In the genomic region with DNA sequence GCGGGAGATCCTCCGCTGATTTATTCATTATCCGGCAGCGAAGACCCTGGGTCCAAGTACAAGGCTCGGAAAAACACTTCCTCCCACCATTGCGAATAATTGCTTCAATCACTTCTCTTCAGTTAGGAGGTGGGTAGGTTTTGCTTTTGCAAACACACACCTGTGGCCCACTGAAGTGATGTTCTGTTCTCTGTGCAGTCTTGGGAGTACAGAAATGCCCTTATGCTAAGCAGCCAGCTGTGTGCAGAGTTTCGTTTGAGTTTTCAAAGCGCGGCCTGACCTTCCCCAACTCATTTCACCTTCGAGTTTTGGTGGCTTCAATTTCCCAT, we compare ENCODE assay signal across 8 mouse cellular contexts. TPM values are rescaled to one million over a fixed set of nuclear protein-coding genes. Genes with fewer than 3 reads are reported as not detected.
DNase-seq lines count a peak whose midpoint lies in the region; ATAC-seq and TF ChIP-seq lines count a peak whose summit lies in the region.

No protein-coding gene starts in this region.

- ATAC-seq in heart, embryonic 16.5 days (replicated peaks; ENCODE audit: extremely low read depth, insufficient read depth, low FRiP score) = no peak
- no peak for ATAC-seq in hindbrain, embryonic 12.5 days (ENCODE audit: low FRiP score)
- ATAC-seq in erythroid progenitor cell, adult 5-6 weeks (replicated peaks; ENCODE audit: low FRiP score, poor library complexity, severe bottlenecking) = no peak

- no peaks in the 10 kb centered on the region for H3K9me3 ChIP-seq in heart, embryonic 16.5 days (replicated peaks; ENCODE audit: control insufficient read depth, low read length)
- H3K9me3 ChIP-seq in hindbrain, embryonic 12.5 days (replicated peaks) = no peaks in the 10 kb centered on the region

- peak overlapping the region; percentile 90 for H3K4me3 ChIP-seq in heart, embryonic 16.5 days (ENCODE audit: low read length)
- peak overlapping the region; percentile 81 for H3K4me3 ChIP-seq in bone marrow, adult 2 months (replicated peaks; ENCODE audit: control insufficient read depth, low read depth, low read length)
- peak overlapping the region; percentile 83 for H3K4me3 ChIP-seq in hindbrain, embryonic 12.5 days
- peak overlapping the region; percentile 59 for H3K4me3 ChIP-seq in macrophage (ENCODE audit: inconsistent target)

- 4% methylated on average over 10 of the region's 10 CpGs for WGBS in heart, embryonic 16.5 days
- WGBS in bone marrow, adult 2 months = 5% methylated on average over 10 of the region's 10 CpGs
- WGBS in hindbrain, embryonic 12.5 days = 6% methylated on average over 10 of the region's 10 CpGs
- WGBS in macrophage (ENCODE audit: missing documents) = 2% methylated on average over 10 of the region's 10 CpGs

- intact Hi-C loops in heart, postnatal 10 days (cut with DNase I) = loop anchor here (2.0 kb wide), 1 partner anchor 190 kb away; no protein-coding TSS in a partner anchor

- no peaks in the 10 kb centered on the region for H3K27me3 ChIP-seq in heart, embryonic 16.5 days (ENCODE audit: control insufficient read depth, insufficient read depth, low read length)
- H3K27me3 ChIP-seq in hindbrain, embryonic 12.5 days = peaks cover 47% of the 10 kb centered on the region

- H3K36me3 ChIP-seq in heart, embryonic 16.5 days (ENCODE audit: control insufficient read depth, insufficient read depth) = no peaks in the 10 kb centered on the region
- no peaks in the 10 kb centered on the region for H3K36me3 ChIP-seq in hindbrain, embryonic 12.5 days
- H3K36me3 ChIP-seq in macrophage (ENCODE audit: inconsistent target) = no peaks in the 10 kb centered on the region

- TF ChIP-seq POLR2A in bone marrow, adult 2 months (IDR thresholded peaks at IDR 0.05; ENCODE audit: borderline replicate concordance, control insufficient read depth, low read depth, low read length) = no peak

- H3K79me2 ChIP-seq in macrophage (ENCODE audit: inconsistent target) = peaks cover 46% of the 10 kb centered on the region

- DNase-seq in heart, postnatal 10 days = no peak
- DNase-seq in thymus, postnatal 25 days = peak; percentile 28
- DNase-seq in lung, postnatal 10 days = no peak

- peak overlapping the region; percentile 91 for H3K9ac ChIP-seq in heart, embryonic 16.5 days (ENCODE audit: low read length)
- no peak overlapping the region for H3K9ac ChIP-seq in hindbrain, embryonic 12.5 days

- H3K4me2 ChIP-seq in heart, embryonic 16.5 days (ENCODE audit: low read depth, low read length) = peak overlapping the region; percentile 97
- H3K4me2 ChIP-seq in hindbrain, embryonic 12.5 days (replicated peaks) = peak overlapping the region; percentile 87

- no peak for TF ChIP-seq CTCF in bone marrow, adult 2 months (IDR thresholded peaks at IDR 0.05; ENCODE audit: control insufficient read depth, insufficient read depth, low read length)

- peak overlapping the region; percentile 95 for H3K27ac ChIP-seq in heart, embryonic 16.5 days (ENCODE audit: low read length)
- H3K27ac ChIP-seq in bone marrow, adult 2 months (ENCODE audit: control insufficient read depth, insufficient read depth, low read depth, low read length, poor library complexity) = peak overlapping the region; percentile 89
- no peak overlapping the region for H3K27ac ChIP-seq in hindbrain, embryonic 12.5 days
- no peak overlapping the region for H3K27ac ChIP-seq in macrophage

- H3K4me1 ChIP-seq in heart, embryonic 16.5 days (ENCODE audit: control insufficient read depth, insufficient read depth, low read length) = peaks cover 27% of the 10 kb centered on the region
- peaks cover 10% of the 10 kb centered on the region for H3K4me1 ChIP-seq in bone marrow, adult 2 months (ENCODE audit: control insufficient read depth, insufficient read depth, low read length)
- peaks cover 12% of the 10 kb centered on the region for H3K4me1 ChIP-seq in hindbrain, embryonic 12.5 days

RNA-seq across cellular contexts. Expression of a gene that starts 1.0 kb away (rescaled TPM):
- 2.8 and 3.0 TPM in 2 replicates for polyA plus RNA-seq in heart, embryonic 16.5 days (2015; fragmentation: Nextera tagmentation; extraction: Ambion mirVana)
- total RNA-seq in heart, postnatal 10 days (2021) = 10 to 100 TPM; 27.1 to 31.5 TPM
- 11.2 and 27.0 TPM in 2 replicates for polyA plus RNA-seq in bone marrow, adult 2 months (2011; ENCODE audit: insufficient read depth, insufficient read length, low replicate concordance, missing spikeins)
- polyA plus RNA-seq in hindbrain, embryonic 12.5 days (2016; fragmentation: Nextera tagmentation; extraction: Ambion mirVana) = 1.3 TPM in 2 replicates
- 100 to 1,000 TPM in 3 of 26 experiments, 10 to 100 TPM in 23; 16.6 to 274 (median 35.8) TPM for total RNA-seq in macrophage (2018; cell fraction: chromatin; rRNA removed)
- total RNA-seq in macrophage (2018; cell fraction: cytosol; rRNA removed) = 10 to 100 TPM in 2 of 26 experiments, 1 to 10 TPM in 24; 3.2 to 20.8 (median 5.8) TPM
- 100 to 1,000 TPM in 2 of 26 experiments, 10 to 100 TPM in 24; 10.1 to 158 (median 19.9) TPM for total RNA-seq in macrophage (2018; cell fraction: nucleus; rRNA removed)
- 3.9 to 8.3 TPM (median 6.0 TPM) in 3 replicates for polyA plus RNA-seq in macrophage (2018)
- 1.4 and 4.2 TPM in 2 replicates for total RNA-seq in erythroid progenitor cell, adult 5-6 weeks (2015; ENCODE audit: low replicate concordance)
- 4.4 and 4.5 TPM in 2 replicates for total RNA-seq in erythroid progenitor cell, adult 5-6 weeks (2017; ENCODE audit: low replicate concordance)

RNA-seq across cellular contexts. Expression of a gene that starts 27.8 kb away (rescaled TPM):
- polyA plus RNA-seq in heart, embryonic 16.5 days (2015; fragmentation: Nextera tagmentation; extraction: Ambion mirVana) = 38.6 and 41.4 TPM in 2 replicates
- 10 to 100 TPM; 23.3 to 23.7 TPM for total RNA-seq in heart, postnatal 10 days (2021)
- 8.6 and 19.1 TPM in 2 replicates for polyA plus RNA-seq in bone marrow, adult 2 months (2011; ENCODE audit: insufficient read depth, insufficient read length, low replicate concordance, missing spikeins)
- polyA plus RNA-seq in hindbrain, embryonic 12.5 days (2016; fragmentation: Nextera tagmentation; extraction: Ambion mirVana) = 29.3 and 30.1 TPM in 2 replicates
- 10 to 100 TPM; 15.7 to 50.8 (median 38.1) TPM for total RNA-seq in macrophage (2018; cell fraction: chromatin; rRNA removed)
- total RNA-seq in macrophage (2018; cell fraction: cytosol; rRNA removed) = 10 to 100 TPM; 14.3 to 21.9 (median 18.0) TPM
- 10 to 100 TPM; 10.2 to 34.4 (median 20.5) TPM for total RNA-seq in macrophage (2018; cell fraction: nucleus; rRNA removed)
- polyA plus RNA-seq in macrophage (2018) = 9.7 to 17.6 TPM (median 16.0 TPM) in 3 replicates
- 1.7 and 20.9 TPM in 2 replicates for total RNA-seq in erythroid progenitor cell, adult 5-6 weeks (2015; ENCODE audit: low replicate concordance)
- 1.4 and 8.9 TPM in 2 replicates for total RNA-seq in erythroid progenitor cell, adult 5-6 weeks (2017; ENCODE audit: low replicate concordance)

Comparison
In these comparisons a context has a peak if more than half of its experiments do, and no peak if none do; other contexts are left out.
1. H3K27ac ChIP-seq: peak in heart, embryonic 16.5 days (single experiment) and bone marrow, adult 2 months (single experiment); none in hindbrain, embryonic 12.5 days (single experiment) and macrophage (single experiment).
2. Peak in every context shown above with its lines, with median percentiles within 50 percentile points of each other: H3K4me3 ChIP-seq.